Mouse (Mus musculus) kidney, postnatal 0 days (tissue): ENCODE measurements around the gene Rsbn1l. TPM values are rescaled to one million over a fixed set of nuclear protein-coding genes. Genes with fewer than 3 reads are reported as not detected.

ENCODE experiments used
- ATAC-seq: fragments of 200-750 bp; cut with Nextera tagmentation; replicated peaks from 2 replicates; pipeline ENCODE4 v1.8.0; 2017; ENCODE audit warnings: low read depth, moderate number of reproducible peaks, moderate TSS enrichment, moderate library complexity; ENCODE audit not compliant: low FRiP score
- DNase-seq: peaks from one replicate; pipeline ENCODE4 v3.0.0-alpha.2; 2016; ENCODE audit warnings: low spot score
- H3K27ac ChIP-seq: fragments of 300-500 bp; sonication (generic); 2 replicates; pipeline ENCODE4 v1.5.1; 2014; ENCODE audit warnings: mild to moderate bottlenecking
- H3K27me3 ChIP-seq: fragments of 300-500 bp; sonication (generic); 2 replicates; pipeline ENCODE4 v1.6.1; 2014; ENCODE audit warnings: low read length, mixed read lengths; ENCODE audit not compliant: insufficient read depth
- H3K36me3 ChIP-seq: fragments of 300-500 bp; sonication (generic); 2 replicates; pipeline ENCODE4 v1.6.1; 2014; ENCODE audit warnings: low read length, mixed read lengths; ENCODE audit not compliant: insufficient read depth
- H3K4me1 ChIP-seq: fragments of 300-500 bp; sonication (generic); replicated peaks from 2 replicates; pipeline ENCODE4 v1.6.1; 2014; ENCODE audit warnings: antibody characterized with exemption, low read length, mixed read lengths; ENCODE audit not compliant: insufficient read depth
- H3K4me2 ChIP-seq: fragments of 300-500 bp; sonication (generic); 2 replicates; pipeline ENCODE4 v1.6.1; 2014; ENCODE audit warnings: mild to moderate bottlenecking, low read length, moderate library complexity, mixed read lengths
- H3K4me3 ChIP-seq: fragments of 300-500 bp; sonication (generic); replicated peaks from 2 replicates; pipeline ENCODE4 v1.5.1; 2014; ENCODE audit warnings: low read depth, low read length
- H3K9ac ChIP-seq: fragments of 300-500 bp; sonication (generic); 2 replicates; pipeline ENCODE4 v1.6.1; 2014; ENCODE audit warnings: low read depth, low read length
- H3K9me3 ChIP-seq: fragments of 300-500 bp; sonication (generic); replicated peaks from 2 replicates; pipeline ENCODE4 v1.6.1; 2016; ENCODE audit warnings: low read length, inconsistent platforms, mixed read lengths
- CTCF ChIP-seq: IDR thresholded peaks from 2 replicates; pipeline ENCODE4 v1.5.1; 2016; ENCODE audit warnings: antibody characterized with exemption, low read depth, mild to moderate bottlenecking, moderate library complexity
- WGBS: fragments of 180-500 bp; shearing (Covaris S2); extraction: QIAGEN DNeasy Blood & Tissue Kit; methylation state at CpG from one replicate; pipeline ENCODE4 v1.1.7; 2014; 5-methylcytosine and 5-hydroxymethylcytosine counted together
- polyA plus RNA-seq: library from polyadenylated mRNA; unstranded; fragments of >200 nt; fragmentation: Nextera tagmentation; extraction: Ambion mirVana; gene quantifications from 2 replicates; pipeline ENCODE4 v1.2.1, GENCODE M21; 2015

The Rsbn1l gene
- polyA plus RNA-seq, 1 experiment from 2014 or later = 6.4 TPM

GRCm38 (mm10) chr5:20942523-20942922 lies 13.7 kb downstream of the Rsbn1l start:
- no peak for TF ChIP-seq CTCF
- Histone ChIP-seq H3K36me3 (no peaks in the 10 kb centered on the region), H3K9me3 (no peaks in the 10 kb centered on the region), H3K4me3 (no peak overlapping the region), H3K27me3 (no peaks in the 10 kb centered on the region), H3K4me2 (no peak overlapping the region), H3K4me1 (peaks cover 12% of the 10 kb centered on the region), H3K27ac (no peak overlapping the region), H3K9ac (no peak overlapping the region)
- DNase-seq (no peak), ATAC-seq (no peak)
- 78% methylated on average over 3 of the region's 3 CpGs for WGBS

GRCm38 (mm10) chr5:20941205-20941604 lies 15.0 kb downstream of the Rsbn1l start:
- TF ChIP-seq CTCF = no peak
- Histone ChIP-seq H3K4me3 (no peak overlapping the region), H3K4me1 (peaks cover 12% of the 10 kb centered on the region), H3K27ac (no peak overlapping the region), H3K9ac (no peak overlapping the region), H3K27me3 (no peaks in the 10 kb centered on the region), H3K4me2 (no peak overlapping the region), H3K36me3 (no peaks in the 10 kb centered on the region), H3K9me3 (no peaks in the 10 kb centered on the region)
- 48% methylated on average over 5 of the region's 5 CpGs for WGBS
- DNase-seq (no peak), ATAC-seq (no peak)

GRCm38 (mm10) chr5:20940696-20941095 lies 15.5 kb downstream of the Rsbn1l start:
- H3K9me3 ChIP-seq = no peaks in the 10 kb centered on the region
- TF ChIP-seq CTCF = no peak
- WGBS = 83% methylated on average over 4 of the region's 4 CpGs
- peaks cover 12% of the 10 kb centered on the region for H3K4me1 ChIP-seq
- DNase-seq (no peak), ATAC-seq (no peak)
- no peak overlapping the region for H3K4me3 ChIP-seq
- H3K9ac ChIP-seq = no peak overlapping the region
- no peak overlapping the region for H3K27ac ChIP-seq
- H3K4me2 ChIP-seq = no peak overlapping the region
- H3K27me3 ChIP-seq = no peaks in the 10 kb centered on the region
- H3K36me3 ChIP-seq = no peaks in the 10 kb centered on the region

GRCm38 (mm10) chr5:20940040-20940571 lies 16.1 kb downstream of the Rsbn1l start:
- H3K9ac ChIP-seq = no peak overlapping the region
- no peaks in the 10 kb centered on the region for H3K36me3 ChIP-seq
- no peak for TF ChIP-seq CTCF
- H3K4me3 ChIP-seq = no peak overlapping the region
- H3K9me3 ChIP-seq = no peaks in the 10 kb centered on the region
- H3K27me3 ChIP-seq = no peaks in the 10 kb centered on the region
- peaks cover 14% of the 10 kb centered on the region for H3K4me1 ChIP-seq
- no peak overlapping the region for H3K4me2 ChIP-seq
- WGBS = 87% methylated on average over 6 of the region's 6 CpGs
- no peak overlapping the region for H3K27ac ChIP-seq
- DNase-seq (no peak), ATAC-seq (no peak)

GRCm38 (mm10) chr5:20938523-20938922 lies 17.7 kb downstream of the Rsbn1l start:
- peaks cover 12% of the 10 kb centered on the region; the same call in 1 of the 2 replicates for H3K4me1 ChIP-seq

GRCm38 (mm10) chr5:20935934-20936333 lies 20.3 kb downstream of the Rsbn1l start:
- no peak for ATAC-seq
- DNase-seq = no peak
- H3K4me3 ChIP-seq = no peak overlapping the region
- no peaks in the 10 kb centered on the region for H3K36me3 ChIP-seq
- peaks cover 12% of the 10 kb centered on the region; the same call in 1 of the 2 replicates for H3K4me1 ChIP-seq
- WGBS = 40% methylated on average over 5 of the region's 5 CpGs
- no peak overlapping the region for H3K9ac ChIP-seq
- H3K27me3 ChIP-seq = no peaks in the 10 kb centered on the region
- no peak for TF ChIP-seq CTCF
- H3K27ac ChIP-seq = no peak overlapping the region
- no peaks in the 10 kb centered on the region for H3K9me3 ChIP-seq
- no peak overlapping the region for H3K4me2 ChIP-seq

More at GRCm38 (mm10) chr5:20938523-20938922, 17.7 kb downstream of the Rsbn1l start:
- no peak for ATAC-seq
- Histone ChIP-seq H3K9me3 (no peaks in the 10 kb centered on the region), H3K4me3 (no peak overlapping the region), H3K27ac (peak overlapping the region; percentile 28; the same call in 1 of the 2 replicates), H3K36me3 (no peaks in the 10 kb centered on the region), H3K4me2 (no peak overlapping the region), H3K27me3 (no peaks in the 10 kb centered on the region), H3K9ac (no peak overlapping the region)
- 65% methylated on average over 5 of the region's 5 CpGs for WGBS
- no peak for TF ChIP-seq CTCF
- no peak for DNase-seq

GRCm38 (mm10) chr5:20932585-20932984 lies 23.6 kb downstream of the Rsbn1l start:
- ATAC-seq = no peak
- H3K4me2 ChIP-seq = no peak overlapping the region
- WGBS = 86% methylated on average over 3 of the region's 3 CpGs
- H3K27me3 ChIP-seq = no peaks in the 10 kb centered on the region
- DNase-seq = no peak
- no peak overlapping the region for H3K9ac ChIP-seq
- H3K36me3 ChIP-seq = no peaks in the 10 kb centered on the region
- TF ChIP-seq CTCF = no peak
- no peak overlapping the region for H3K4me3 ChIP-seq
- 0 out of 2 replicates have a peak, but pooled peaks cover 5% of the 10 kb centered on the region for H3K4me1 ChIP-seq
- H3K27ac ChIP-seq = no peak overlapping the region
- no peaks in the 10 kb centered on the region for H3K9me3 ChIP-seq
